Mouse (Mus musculus): ENCODE results near the gene Ubald1. TPM values are rescaled to one million over a fixed set of nuclear protein-coding genes. Genes with fewer than 3 reads are reported as not detected.
A peak's percentile ranks its signal among the peaks of the same experiment; 100 is the strongest.

Ubald1 gene
- polyA plus RNA-seq, 2 experiments, result 5.4 to 9.0 TPM

GRCm38 (mm10) chr16:4907386-4907785, 27.3 kb upstream of the Ubald1 start:
- no peaks in the 10 kb centered on the region for H3K9me3 ChIP-seq (ENCODE audit: control insufficient read depth, low read length)
- TF ChIP-seq EP300 (IDR thresholded peaks at IDR 0.05; ENCODE audit: low read depth) (no peak), CTCF (IDR thresholded peaks at IDR 0.05; ENCODE audit: low read depth) (no peak)
- H3K4me1 ChIP-seq (replicated peaks; ENCODE audit: control insufficient read depth in 2 of 2, insufficient read depth in 2 of 2, low read length in 1 of 2), result peaks cover 0 to 17% of the 10 kb centered on the region in 2 experiments; a peak in 2 of 4 replicates
- DNase-seq (ENCODE audit: low read depth in 3 of 3, low spot score in 3 of 3), result no peak
- H3K9ac ChIP-seq (replicated peaks), result no peak overlapping the region
- H3K27me3 ChIP-seq (ENCODE audit: control insufficient read depth, insufficient read depth, low read length), result no peaks in the 10 kb centered on the region
- 52% methylated on average over 2 of the region's 2 CpGs for WGBS (ENCODE audit: insufficient replicate concordance)
- H3K4me3 ChIP-seq (ENCODE audit: insufficient read depth in 1 of 2, low read depth in 2 of 2, low read length in 2 of 2), result no peak overlapping the region
- H3K36me3 ChIP-seq (replicated peaks; ENCODE audit: control insufficient read depth, insufficient read depth, low read depth), result no peaks in the 10 kb centered on the region; the same call in 1 of the 2 replicates
- peak overlapping the region; percentile 13; the same call in 1 of the 2 replicates for H3K4me2 ChIP-seq (ENCODE audit: low read depth)
- ATAC-seq (ENCODE audit: insufficient read depth), result no peak
- H3K27ac ChIP-seq, result no peak overlapping the region

GRCm38 (mm10) chr16:4906559-4906958, 26.4 kb upstream of the Ubald1 start:
- DNase-seq (ENCODE audit: low read depth in 3 of 3, low spot score in 3 of 3) (no peak), ATAC-seq (ENCODE audit: insufficient read depth) (no peak)
- Histone ChIP-seq H3K27ac (no peak overlapping the region), H3K27me3 (ENCODE audit: control insufficient read depth, insufficient read depth, low read length) (no peaks in the 10 kb centered on the region), H3K4me1 (replicated peaks; ENCODE audit: control insufficient read depth in 2 of 2, insufficient read depth in 2 of 2, low read length in 1 of 2) (peaks cover 0 to 18% of the 10 kb centered on the region in 2 experiments; a peak in 2 of 4 replicates), H3K36me3 (replicated peaks; ENCODE audit: control insufficient read depth, insufficient read depth, low read depth) (no peaks in the 10 kb centered on the region; the same call in 1 of the 2 replicates), H3K9ac (replicated peaks) (no peak overlapping the region), H3K4me3 (ENCODE audit: insufficient read depth in 1 of 2, low read depth in 2 of 2, low read length in 2 of 2) (no peak overlapping the region), H3K9me3 (ENCODE audit: control insufficient read depth, low read length) (no peaks in the 10 kb centered on the region), H3K4me2 (ENCODE audit: low read depth) (no peak overlapping the region)
- TF ChIP-seq CTCF (IDR thresholded peaks at IDR 0.05; ENCODE audit: low read depth) (no peak), EP300 (IDR thresholded peaks at IDR 0.05; ENCODE audit: low read depth) (no peak)

- TF ChIP-seq EP300 (IDR thresholded peaks at IDR 0.05; ENCODE audit: low read depth) (no peak), CTCF (IDR thresholded peaks at IDR 0.05; ENCODE audit: low read depth) (no peak)
Measured at GRCm38 (mm10) chr16:4905591-4905990, 25.5 kb upstream of the Ubald1 start.

GRCm38 (mm10) chr16:4904878-4905277, 24.8 kb upstream of the Ubald1 start:
- H3K9ac ChIP-seq (replicated peaks), result no peak overlapping the region
- no peak overlapping the region for H3K4me2 ChIP-seq (ENCODE audit: low read depth)
- H3K4me1 ChIP-seq (replicated peaks; ENCODE audit: control insufficient read depth in 2 of 2, insufficient read depth in 2 of 2, low read length in 1 of 2), result peaks cover 0 to 18% of the 10 kb centered on the region in 2 experiments; a peak in 2 of 4 replicates
- 71% methylated on average over 3 of the region's 3 CpGs for WGBS (ENCODE audit: insufficient replicate concordance)
- DNase-seq (ENCODE audit: low read depth in 3 of 3, low spot score in 3 of 3) (no peak), ATAC-seq (ENCODE audit: insufficient read depth) (no peak)
- no peaks in the 10 kb centered on the region for H3K9me3 ChIP-seq (ENCODE audit: control insufficient read depth, low read length)
- no peak overlapping the region for H3K27ac ChIP-seq
- no peak overlapping the region for H3K4me3 ChIP-seq (ENCODE audit: insufficient read depth in 1 of 2, low read depth in 2 of 2, low read length in 2 of 2)
- no peaks in the 10 kb centered on the region for H3K27me3 ChIP-seq (ENCODE audit: control insufficient read depth, insufficient read depth, low read length)
- no peaks in the 10 kb centered on the region; the same call in 1 of the 2 replicates for H3K36me3 ChIP-seq (replicated peaks; ENCODE audit: control insufficient read depth, insufficient read depth, low read depth)
- TF ChIP-seq EP300 (IDR thresholded peaks at IDR 0.05; ENCODE audit: low read depth), result no peak
- no peak for TF ChIP-seq CTCF (IDR thresholded peaks at IDR 0.05; ENCODE audit: low read depth)

More at GRCm38 (mm10) chr16:4905591-4905990, 25.5 kb upstream of the Ubald1 start:
- no peaks in the 10 kb centered on the region for H3K9me3 ChIP-seq (ENCODE audit: control insufficient read depth, low read length)
- peaks cover 0 to 18% of the 10 kb centered on the region in 2 experiments; a peak in 2 of 4 replicates for H3K4me1 ChIP-seq (replicated peaks; ENCODE audit: control insufficient read depth in 2 of 2, insufficient read depth in 2 of 2, low read length in 1 of 2)
- no peaks in the 10 kb centered on the region for H3K27me3 ChIP-seq (ENCODE audit: control insufficient read depth, insufficient read depth, low read length)
- H3K9ac ChIP-seq (replicated peaks), result no peak overlapping the region
- DNase-seq (ENCODE audit: low read depth in 3 of 3, low spot score in 3 of 3) (no peak), ATAC-seq (ENCODE audit: insufficient read depth) (no peak)
- no peak overlapping the region for H3K4me2 ChIP-seq (ENCODE audit: low read depth)
- H3K27ac ChIP-seq, result no peak overlapping the region
- no peaks in the 10 kb centered on the region; the same call in 1 of the 2 replicates for H3K36me3 ChIP-seq (replicated peaks; ENCODE audit: control insufficient read depth, insufficient read depth, low read depth)
- WGBS (ENCODE audit: insufficient replicate concordance), result 32% methylated on average over 1 of the region's 1 CpGs
- H3K4me3 ChIP-seq (ENCODE audit: insufficient read depth in 1 of 2, low read depth in 2 of 2, low read length in 2 of 2), result no peak overlapping the region

GRCm38 (mm10) chr16:4903491-4904102, 23.5 kb upstream of the Ubald1 start:
- Histone ChIP-seq H3K4me2 (ENCODE audit: low read depth) (no peak overlapping the region), H3K4me3 (ENCODE audit: insufficient read depth in 1 of 2, low read depth in 2 of 2, low read length in 2 of 2) (no peak overlapping the region), H3K4me1 (replicated peaks; ENCODE audit: control insufficient read depth in 2 of 2, insufficient read depth in 2 of 2, low read length in 1 of 2) (peaks cover 0 to 18% of the 10 kb centered on the region in 2 experiments; a peak in 2 of 4 replicates), H3K9ac (replicated peaks) (no peak overlapping the region), H3K36me3 (replicated peaks; ENCODE audit: control insufficient read depth, insufficient read depth, low read depth) (no peaks in the 10 kb centered on the region), H3K27me3 (ENCODE audit: control insufficient read depth, insufficient read depth, low read length) (no peaks in the 10 kb centered on the region), H3K27ac (no peak overlapping the region), H3K9me3 (ENCODE audit: control insufficient read depth, low read length) (no peaks in the 10 kb centered on the region)
- ATAC-seq (ENCODE audit: insufficient read depth), result no peak
- TF ChIP-seq EP300 (IDR thresholded peaks at IDR 0.05; ENCODE audit: low read depth), result no peak
- TF ChIP-seq CTCF (IDR thresholded peaks at IDR 0.05; ENCODE audit: low read depth), result no peak
- no peak for DNase-seq (ENCODE audit: low read depth in 3 of 3, low spot score in 3 of 3)
- WGBS (ENCODE audit: insufficient replicate concordance), result 57% methylated on average over 6 of the region's 6 CpGs

Data from liver, embryonic 14.5 days (tissue).